Mouse (Mus musculus): Measurements from ENCODE around the gene Gm10778.

Gene Gm10778

DNA sequence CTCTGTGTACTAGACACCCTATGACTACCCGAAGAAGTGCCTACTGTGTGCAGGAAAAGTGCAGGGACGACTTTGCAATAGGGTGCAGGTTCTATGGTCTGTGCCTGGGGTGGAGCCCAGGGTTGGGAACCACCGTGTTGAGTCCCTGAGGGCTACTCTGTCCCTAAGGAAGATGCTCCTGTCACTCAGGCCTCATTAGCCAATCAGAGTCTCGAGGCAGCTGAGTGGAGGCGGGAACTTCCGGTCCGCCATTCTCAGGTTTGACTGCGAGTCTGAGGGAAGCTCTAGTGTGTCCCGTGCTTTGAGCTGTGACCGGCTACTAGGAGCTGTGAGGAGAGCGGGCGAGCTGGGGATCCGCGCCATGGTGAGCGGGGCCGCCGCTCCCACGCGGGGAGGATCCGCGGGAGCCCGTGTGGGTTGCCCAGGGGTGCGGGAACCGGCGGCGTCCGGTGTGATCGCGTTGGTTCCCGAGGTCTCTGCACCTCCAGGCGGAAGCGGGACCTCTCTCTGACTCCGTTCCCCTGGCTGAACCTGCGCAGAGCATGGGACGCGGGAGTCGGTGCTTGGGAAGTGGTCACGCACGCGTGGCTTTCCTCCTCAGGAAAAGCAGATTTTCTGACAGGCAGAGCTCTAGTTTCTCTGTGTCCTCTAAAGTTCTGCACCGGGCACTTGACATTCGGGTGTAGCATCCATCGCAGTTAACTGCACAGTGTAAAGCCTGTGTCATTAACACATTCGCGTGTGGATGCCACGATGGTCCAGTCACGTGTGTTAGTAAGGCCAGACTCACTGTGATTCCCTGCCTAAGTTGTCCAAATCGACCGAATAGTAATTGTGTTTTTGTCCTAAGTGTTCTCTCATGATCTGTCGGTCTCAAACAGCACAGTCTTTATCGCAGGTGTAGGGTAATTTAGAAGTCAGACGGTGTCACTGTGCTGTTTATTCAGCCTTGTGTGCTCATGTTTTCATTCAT lies at the start of gene Gm10778:
Gm10778 (plus strand) TSS at position 257 of the 973 bp plus-strand sequence.
- DNase-seq (ENCODE audit: low read depth) = peak; percentile 91

DNA sequence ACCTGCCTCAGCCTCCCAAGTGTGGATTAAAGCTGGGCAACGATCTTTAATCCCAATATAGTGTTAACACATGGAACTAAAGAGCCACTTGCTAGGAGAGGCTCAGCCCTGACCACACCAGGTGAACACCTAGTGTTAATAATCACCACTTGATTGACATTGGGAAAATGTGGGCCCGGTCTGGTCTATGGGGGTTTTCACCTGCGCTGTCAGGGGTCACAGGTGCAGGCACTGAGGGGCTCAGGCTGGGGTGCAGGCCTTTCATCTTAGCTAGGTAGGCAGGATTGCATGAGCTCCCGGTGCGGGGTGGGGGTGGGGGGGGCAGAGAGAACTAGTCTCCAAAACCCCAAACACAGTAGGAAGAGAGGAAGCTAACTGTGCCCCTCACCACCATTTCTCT lies 49.2 kb upstream of the Gm10778 start:
- DNase-seq (ENCODE audit: low read depth) = no peak

DNA sequence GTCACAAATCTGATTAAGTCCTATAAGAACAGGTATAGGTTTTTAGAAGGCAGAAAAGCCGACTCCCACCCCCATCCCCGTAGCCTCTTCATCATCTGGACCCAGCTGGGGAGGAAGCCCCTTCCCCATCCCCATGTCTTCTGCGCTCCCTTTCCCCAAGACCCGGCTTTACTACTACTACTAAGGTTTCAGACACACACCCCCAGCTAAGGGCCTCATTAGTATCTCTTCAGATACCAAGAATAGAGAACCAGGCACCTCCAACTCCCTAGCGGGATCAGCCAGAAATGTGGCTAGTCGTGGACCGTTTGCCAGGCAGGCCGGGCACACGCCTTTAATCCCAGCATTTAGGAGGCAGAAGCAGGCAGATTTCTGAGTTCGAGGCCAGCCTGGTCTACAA lies 48.8 kb upstream of the Gm10778 start:
- DNase-seq (ENCODE audit: low read depth) = no peak

DNA sequence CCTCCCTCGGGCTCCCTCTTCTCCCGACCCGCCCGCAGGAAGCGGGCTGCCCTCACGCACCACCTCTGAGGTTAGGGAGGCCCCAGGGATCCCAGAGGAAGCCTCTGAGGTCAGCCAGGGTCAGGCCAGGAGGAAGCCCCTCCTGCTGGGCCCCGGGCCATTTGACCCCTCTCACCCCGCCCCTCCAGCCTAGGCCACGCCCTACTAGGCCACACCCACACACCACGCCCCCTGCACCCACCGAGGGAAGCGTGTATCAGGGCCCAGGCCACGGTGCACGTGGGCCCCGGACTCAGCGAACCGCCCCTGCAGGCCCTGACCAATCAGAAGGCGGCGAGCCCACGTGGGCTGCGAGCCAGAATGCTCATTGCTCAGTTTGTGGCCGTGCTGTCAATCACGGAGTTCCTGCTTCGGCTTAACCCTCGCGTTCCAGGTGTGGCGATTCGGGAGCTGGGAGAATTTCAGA lies 48.1 kb upstream of the Gm10778 start, which contains the start of gene Tle6:
Tle6 (minus strand) TSS at position 336 of the 466 bp plus-strand sequence.
- peak; percentile 92 for DNase-seq (ENCODE audit: low read depth)

DNA sequence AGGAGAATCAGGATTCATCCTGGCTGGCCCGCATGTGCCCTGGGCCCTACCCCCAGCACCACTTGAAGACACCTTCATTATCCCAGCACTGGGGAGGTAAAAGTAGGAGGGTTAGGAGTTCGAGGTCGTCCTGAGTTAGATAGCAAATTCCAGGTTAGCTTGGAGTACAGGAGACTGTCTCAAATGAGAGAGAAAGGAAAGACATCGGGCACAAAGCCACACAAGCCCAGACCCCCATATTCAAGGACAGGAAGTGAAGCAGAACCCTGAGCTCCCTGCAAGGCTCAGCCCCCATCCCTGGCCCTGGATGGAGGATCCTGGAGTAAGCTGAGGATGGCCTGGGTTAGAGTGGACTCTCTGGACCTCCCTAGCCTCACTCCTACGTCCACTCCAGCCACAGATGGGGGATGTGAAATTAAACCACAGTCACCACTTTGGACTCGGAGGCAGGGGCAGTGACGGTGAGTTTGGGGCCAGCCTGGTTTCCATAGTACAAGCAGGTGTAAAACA lies 47.4 kb upstream of the Gm10778 start:
- no peak for DNase-seq (ENCODE audit: low read depth)

DNA sequence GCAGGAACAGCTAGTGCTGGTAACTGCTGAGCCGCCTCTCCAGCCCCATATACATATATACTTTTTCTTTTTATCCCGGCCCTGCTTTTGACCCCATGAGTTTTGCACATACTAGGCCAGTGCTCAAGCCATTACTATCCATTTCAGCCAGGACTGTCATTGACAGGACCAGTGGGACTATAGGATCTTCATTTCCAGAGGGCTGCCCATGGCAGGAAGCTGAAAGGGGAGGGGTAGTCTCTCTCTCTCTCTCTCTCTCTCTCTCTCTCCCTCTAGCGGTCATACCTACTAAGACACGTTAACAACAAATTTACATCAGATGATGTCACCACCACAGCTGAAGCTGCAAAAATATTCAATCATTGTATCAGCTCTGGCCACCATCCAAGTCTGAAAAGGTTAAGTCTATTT lies 46.1 kb upstream of the Gm10778 start:
- DNase-seq (ENCODE audit: low read depth) = peak; percentile 62

DNA sequence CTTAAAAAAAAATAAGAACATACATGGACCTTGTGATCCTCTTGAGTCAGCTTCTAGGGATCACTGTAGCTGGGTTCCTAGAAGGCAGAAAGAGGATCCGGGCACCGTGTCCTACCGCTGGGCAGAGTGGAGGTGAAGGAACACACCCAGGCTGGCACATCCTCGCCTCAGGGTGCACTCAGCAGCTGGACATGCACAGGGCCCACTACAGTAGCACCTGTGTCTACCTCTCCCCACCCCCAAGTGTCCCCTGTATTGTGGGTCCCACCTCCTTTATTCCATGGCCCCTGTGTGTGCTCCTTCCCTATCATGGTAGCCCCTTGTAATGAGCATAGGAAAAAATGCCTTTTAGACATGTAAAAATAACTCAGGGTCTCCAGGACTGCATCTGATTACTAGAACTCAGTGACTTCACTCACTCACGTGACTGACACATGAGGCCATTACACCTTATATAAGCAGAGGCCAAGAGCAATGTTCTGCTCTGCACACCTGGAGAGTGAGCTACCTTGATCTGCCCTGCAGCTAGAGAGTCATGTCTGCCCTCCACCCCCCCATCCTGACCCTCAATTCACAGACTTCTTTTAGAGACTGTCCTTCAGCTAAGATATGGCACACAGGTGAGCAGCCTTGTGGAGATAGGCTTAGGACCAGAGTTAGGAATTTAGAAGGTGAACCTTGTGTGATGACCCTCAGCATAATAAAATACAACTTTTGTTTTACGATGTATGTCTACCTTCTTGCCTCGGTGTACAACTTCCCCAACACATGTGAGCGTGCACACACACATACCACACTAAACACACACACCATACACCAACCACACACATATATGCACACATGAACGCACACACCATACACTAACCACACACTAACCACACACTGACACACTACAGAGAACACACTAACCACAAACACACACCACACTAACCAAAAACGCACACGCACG lies 44.6 kb upstream of the Gm10778 start:
- no peak for DNase-seq (ENCODE audit: low read depth)

DNA sequence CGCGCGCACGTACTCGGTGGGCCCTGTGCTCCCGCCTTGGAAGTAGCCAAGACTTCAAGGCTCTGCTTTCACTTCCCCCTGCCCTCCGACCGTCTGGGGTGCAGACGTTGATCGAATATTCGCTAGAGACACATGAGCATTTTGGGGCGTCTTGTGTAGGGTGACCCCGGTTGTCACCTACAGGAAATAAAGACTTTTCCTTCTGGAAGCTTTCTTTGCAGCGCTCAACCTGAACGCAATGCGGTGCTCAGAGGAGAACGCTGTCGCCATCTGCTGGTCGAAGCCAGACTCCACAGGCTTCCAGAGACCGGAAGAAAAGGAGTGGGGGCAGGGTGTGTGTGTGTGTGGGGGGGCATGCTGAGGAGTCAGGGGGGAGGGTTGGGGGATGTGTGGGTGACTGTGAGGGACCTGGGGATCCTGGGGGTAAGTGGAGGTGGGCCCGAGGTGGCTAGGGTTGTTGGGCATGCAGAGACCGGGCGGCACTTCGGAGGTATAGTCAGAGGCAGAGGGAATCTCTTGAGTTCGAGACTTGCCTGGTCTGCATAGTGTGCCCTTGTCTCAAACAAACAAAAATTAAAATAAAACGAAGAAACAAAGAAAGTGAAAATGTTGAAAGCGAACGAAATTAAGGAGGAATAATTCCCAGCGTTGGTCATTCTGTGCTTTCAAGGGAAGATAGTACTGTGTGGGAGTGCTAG lies 43.7 kb upstream of the Gm10778 start:
- DNase-seq (ENCODE audit: low read depth) = peak; percentile 92

DNA sequence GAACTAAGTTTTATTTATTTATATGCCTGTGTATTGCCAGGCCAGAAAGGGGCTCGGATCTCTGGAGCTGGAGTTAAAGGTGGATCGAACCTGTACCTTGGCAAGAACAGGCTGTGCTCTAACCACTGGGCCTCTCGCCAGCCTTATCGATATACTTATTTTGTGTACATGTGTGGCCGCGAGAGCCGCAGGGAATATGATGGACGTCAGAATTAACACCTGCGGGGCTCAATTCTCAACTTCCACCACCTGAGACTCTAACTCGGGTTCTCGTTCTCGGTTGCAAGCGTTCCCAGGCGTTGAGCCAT lies 43.2 kb upstream of the Gm10778 start:
- no peak for DNase-seq (ENCODE audit: low read depth)

DNA sequence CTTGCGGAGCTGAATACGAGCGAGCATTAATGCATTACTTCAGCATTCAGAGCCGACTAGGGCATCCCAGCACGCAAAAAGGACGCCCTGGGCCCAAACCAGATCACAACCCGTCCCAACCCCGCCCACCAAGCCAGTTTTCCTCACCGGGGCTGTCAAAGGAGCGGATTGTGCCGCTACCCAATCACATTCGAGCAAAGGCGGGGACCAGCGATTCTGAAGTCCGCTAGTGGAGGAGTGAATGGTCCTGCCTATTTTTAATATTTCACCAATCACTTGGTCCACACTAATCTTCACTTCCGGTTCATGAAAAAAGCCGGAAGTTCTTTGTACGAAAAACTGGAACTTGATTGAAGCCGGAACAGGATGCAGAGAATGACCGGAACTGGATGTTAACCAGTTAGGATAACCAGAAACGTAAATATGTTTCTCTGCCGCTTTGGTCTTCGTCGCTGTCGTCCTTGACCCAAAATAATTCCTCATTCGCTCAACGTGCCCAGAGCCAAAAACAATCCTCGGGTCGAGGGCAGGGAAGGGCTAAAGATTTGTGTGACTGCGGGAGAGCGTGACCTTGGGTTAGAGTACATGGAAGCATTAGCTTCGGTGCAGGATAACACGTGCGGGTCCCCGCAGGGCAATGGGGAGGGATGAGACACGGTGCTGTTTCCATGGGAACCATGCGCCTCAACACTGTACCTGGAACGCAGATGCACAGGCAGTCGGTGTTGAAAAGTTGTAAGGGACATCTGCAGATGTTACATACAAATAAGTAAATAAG lies 42.7 kb upstream of the Gm10778 start, which contains the start of gene BC025920:
BC025920 (plus strand) TSS at position 297 of the 778 bp plus-strand sequence.
- peak; percentile 97 for DNase-seq (ENCODE audit: low read depth)

DNA sequence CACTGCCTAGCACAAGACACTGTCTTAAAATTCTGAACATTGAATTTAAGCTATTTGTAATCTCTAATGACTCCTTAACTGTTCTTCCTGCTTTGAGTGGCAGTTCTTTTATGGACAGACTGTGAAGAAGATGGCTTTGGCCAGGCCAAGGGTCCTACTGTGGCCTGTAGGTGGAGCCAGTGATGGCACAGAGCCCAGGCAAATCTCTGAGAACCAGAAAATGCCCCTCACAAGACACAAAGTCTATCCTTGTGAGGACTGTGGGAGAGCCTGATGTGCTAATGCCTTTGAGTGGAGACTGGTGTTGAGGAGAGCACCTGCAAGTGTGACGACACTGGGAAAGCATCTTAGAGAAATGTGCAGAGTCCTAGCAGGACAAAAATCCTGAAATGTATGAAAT lies 40.6 kb upstream of the Gm10778 start:
- DNase-seq (ENCODE audit: low read depth) = no peak

DNA sequence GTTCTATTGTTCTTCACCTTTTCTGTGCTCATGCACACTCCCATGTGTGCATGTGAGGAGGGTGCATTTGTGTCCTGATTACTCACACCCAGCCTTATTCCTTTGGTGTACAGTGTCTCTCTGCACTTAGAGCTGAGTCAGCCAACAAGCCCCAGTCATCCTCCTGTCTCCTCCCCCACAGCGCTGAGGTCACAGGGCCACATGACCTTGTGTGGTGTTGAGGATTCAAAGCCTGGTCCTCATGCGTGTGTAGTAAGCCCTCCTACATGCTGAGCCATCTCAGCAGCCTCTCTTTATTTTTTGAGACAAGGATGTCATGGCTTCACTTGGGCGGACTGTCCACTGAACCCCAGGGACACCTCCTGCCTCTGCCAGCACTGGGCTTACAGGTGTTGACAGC lies 36.1 kb upstream of the Gm10778 start:
- DNase-seq (ENCODE audit: low read depth) = no peak

DNA sequence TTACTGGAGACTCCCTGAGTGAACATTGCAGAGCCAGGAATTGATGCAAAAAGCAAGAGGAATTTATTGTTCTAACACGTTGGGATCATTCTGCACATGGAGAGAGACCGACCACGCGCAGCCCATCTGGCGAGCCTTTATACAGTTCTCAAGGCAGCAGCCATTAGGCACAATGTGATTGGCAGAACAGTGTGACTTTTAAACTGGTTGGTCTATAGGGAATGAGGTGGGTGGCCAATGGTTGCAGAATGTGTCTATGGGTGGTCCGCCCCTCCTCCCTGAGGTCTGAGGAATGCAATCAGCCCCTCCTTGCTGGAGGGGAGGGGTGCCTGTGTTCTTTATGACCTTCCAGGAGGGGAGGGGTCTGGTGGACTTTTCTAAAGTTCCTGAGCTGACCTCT lies 33.4 kb upstream of the Gm10778 start:
- DNase-seq (ENCODE audit: low read depth) = no peak

DNA sequence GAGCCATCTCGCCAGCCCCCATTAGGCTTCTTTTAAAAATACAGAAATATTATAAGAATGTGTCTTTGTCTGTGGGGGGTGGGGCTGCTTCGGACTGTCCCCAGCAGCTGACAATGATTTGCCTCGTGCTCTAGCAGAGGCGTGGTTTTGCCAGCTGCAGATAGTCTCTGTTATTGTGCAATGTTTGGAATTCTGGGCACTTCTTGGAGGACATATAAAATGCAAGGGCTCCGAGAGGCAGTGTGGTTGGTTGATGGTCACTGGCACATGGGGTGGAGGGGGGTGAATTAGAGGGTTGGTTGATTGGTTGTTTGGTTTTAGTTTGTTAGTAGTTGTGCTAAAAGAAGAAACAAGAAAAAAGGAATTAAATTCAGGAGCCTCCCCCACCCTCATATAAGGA lies 28.9 kb upstream of the Gm10778 start:
- DNase-seq (ENCODE audit: low read depth) = no peak

DNA sequence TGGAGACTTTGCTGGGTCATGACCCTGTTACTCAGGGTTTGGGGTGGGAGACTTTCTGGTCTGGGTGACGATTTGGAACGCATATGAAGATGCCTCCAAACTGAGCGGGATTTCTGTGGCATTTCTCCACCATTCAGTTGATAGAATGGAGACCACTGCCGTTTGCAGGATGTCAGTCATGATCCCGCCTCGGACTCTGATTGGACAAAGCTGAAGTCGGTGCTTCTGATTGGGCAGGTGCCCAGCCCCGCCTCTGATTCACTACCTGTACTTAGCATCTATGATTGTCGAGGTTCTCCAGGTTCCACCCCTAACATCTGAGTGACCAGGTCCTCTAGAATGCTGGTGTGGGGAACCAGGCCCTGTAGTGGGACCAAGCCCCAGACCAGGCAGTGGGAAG lies 28.1 kb upstream of the Gm10778 start:
- DNase-seq (ENCODE audit: low read depth) = no peak

DNA sequence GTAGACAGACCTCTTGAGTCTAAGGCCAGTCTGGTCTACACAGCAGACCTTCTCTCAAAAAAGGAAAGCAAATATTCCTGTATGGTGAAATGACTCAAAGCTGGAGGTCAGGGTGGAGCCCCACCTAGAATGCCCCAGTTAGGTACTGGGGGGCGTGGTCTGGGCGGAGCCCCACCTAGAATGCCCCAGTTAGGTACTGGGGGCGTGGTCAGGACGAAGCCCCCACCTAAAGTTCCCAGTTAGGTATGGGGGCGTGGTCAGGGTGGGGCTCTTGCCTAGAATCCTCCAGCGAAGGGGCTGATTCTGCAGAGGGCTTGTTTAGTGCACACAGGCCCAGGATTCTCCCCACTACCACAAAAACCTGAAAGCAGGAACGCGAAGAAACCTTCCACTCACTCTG lies 25.4 kb upstream of the Gm10778 start:
- no peak for DNase-seq (ENCODE audit: low read depth)

DNA sequence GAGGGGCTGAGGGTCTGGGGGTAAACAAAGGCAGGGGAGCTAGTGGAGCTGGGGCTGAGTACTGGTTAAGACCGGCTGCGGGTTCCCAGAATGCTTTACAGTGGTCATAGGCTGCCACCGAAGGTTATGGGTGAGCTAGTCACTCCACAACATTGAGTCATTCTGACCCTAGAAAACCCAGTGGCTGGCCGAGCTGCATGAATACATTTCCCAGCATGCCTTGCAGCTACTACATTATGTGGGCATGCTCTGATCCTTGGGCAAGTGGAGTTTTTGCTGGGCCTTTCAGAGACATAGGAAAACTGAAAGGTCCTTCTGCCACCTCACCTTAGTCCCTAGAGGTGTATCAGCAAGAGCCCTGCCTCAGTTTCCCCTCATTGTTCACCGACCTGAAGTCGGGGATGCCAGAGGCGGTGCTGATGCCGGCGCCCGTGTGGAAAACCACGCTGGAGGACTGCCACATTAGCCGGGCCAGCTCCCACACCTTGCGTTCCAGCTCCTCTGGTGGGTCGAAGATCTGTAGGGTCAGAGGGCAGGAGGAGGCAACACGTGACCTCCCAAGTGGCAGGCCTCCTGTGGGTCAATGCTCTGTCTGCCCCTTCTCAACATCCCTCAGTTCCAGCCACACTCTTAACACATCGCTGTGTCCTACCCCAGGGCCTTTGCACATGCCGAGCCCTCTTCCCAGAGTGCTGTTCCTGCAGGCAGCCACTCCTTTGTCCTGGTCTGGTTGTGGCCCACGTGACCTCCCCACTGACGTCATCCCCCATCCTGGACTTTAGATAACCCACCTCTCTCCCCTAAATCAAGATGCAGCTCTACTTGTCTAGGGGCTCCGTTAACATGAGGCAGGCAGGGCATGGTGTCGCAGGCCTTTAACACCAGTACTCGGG lies 22.5 kb upstream of the Gm10778 start:
- DNase-seq (ENCODE audit: low read depth) = no peak

DNA sequence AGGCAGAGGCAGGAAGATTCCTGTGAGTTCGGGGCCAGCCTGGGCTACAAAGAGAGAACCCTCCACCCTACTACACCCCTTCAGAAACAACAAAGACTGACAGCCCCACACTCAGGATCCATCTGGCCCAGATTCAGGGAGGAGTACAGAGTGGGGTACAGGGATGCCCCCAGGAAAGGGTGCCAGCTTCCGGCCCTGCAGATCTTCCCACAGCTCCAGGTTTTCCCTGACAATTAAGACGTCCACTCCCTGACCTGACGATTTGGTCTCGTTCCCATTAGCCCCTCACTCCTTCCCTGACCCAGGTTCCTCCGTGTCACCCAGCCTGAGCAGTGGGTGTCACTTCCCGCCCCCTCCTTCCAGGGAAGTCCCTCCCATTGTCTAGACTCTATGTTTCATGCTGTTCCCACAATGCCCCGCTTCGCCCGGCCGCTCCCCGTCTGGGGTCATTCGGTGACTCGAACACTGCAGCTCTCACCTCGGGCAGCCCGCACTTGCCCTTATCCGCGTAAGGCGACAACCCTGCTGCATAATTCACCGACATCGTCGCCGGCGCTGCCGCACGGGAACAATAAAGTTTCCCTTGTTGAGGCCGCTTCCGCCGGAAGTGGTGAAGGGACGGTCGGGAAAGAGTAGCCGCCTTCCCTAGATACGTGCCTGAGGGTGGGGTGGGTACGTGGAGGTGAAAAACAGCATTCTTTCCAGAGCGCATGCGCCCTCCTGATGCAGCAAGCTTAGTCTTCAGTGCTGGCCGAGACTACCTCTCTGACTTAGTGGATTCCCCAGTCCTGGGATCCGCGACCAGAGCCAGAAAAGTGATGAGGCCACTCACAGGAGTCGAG lies 21.6 kb upstream of the Gm10778 start, which contains the start of gene Sirt6:
Sirt6 (minus strand) TSS at position 804 of the 842 bp plus-strand sequence.
- DNase-seq (ENCODE audit: low read depth) = peak; percentile 89

DNA sequence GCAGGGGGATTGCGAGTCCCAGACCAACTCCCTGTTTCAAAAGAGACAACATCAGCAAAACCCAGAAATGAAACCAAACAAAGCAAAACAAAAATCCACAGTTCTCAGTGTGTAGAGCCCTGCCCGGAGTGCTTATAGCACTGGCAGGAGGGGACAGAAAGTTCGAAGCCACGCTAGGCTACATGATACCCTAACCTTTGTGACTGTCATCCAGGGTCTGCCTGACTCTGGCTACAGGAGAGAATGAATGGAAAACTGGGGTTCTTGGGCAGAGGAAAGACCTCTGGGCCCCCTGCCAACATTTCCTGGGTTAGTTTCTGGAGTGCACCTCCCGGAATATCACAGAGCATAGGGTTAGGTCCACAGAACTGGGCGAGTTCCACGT lies 21.0 kb upstream of the Gm10778 start:
- no peak for DNase-seq (ENCODE audit: low read depth)

All from c-Kit-positive CD71-positive TER-119-negative erythroid progenitor cells, embryonic 14.5 days (primary cell).